Mouse (Mus musculus) embryonic fibroblast, embryonic 13.5 days (primary cell): ENCODE results near the gene Cfap73. TPM values are rescaled to one million over a fixed set of nuclear protein-coding genes. Genes with fewer than 3 reads are reported as not detected.

Experiments
- H3K27ac ChIP-seq: 2 replicates; pipeline ENCODE4 v1.5.1; 2012; ENCODE audit warnings: low read length, control low read depth, inconsistent platforms; ENCODE audit not compliant: insufficient read depth
- H3K4me1 ChIP-seq: 2 replicates; pipeline ENCODE4 v1.6.1; 2011; ENCODE audit warnings: low read length; ENCODE audit not compliant: control insufficient read depth, insufficient read depth
- H3K4me3 ChIP-seq: 2 replicates; pipeline ENCODE4 v1.5.1; 2011; ENCODE audit warnings: mild to moderate bottlenecking, control low read depth, low read length; ENCODE audit not compliant: insufficient read depth
- CTCF ChIP-seq: IDR thresholded peaks from 2 replicates; pipeline ENCODE4 v1.5.1; 2011; ENCODE audit warnings: mild to moderate bottlenecking, control low read depth, low read length, moderate library complexity, borderline replicate concordance; ENCODE audit not compliant: insufficient read depth
- POLR2A ChIP-seq: IDR thresholded peaks from 2 replicates; pipeline ENCODE4 v1.6.1; 2011; ENCODE audit warnings: low read depth, mild to moderate bottlenecking, control low read depth, low read length, moderate library complexity
- polyA plus RNA-seq: library from polyadenylated mRNA; stranded (reverse); fragments of >200 nt; gene quantifications from 2 replicates; pipeline ENCODE4 v1.2.4, GENCODE M21; 2011; ENCODE audit warnings: low read depth; ENCODE audit not compliant: missing spikeins, insufficient read length

Gene Cfap73
- polyA plus RNA-seq, 1 experiment: not detected

- Histone ChIP-seq H3K27ac (no peak overlapping the region), H3K4me1 (0 out of 2 replicates have a peak, but pooled peaks cover 6% of the 10 kb centered on the region), H3K4me3 (no peak overlapping the region)
- TF ChIP-seq CTCF: no peak
- TF ChIP-seq POLR2A: no peak
Measured at GRCm38 (mm10) chr5:120615903-120616302, 18.1 kb downstream of the Cfap73 start.

GRCm38 (mm10) chr5:120612822-120613604 lies 21.0 kb downstream of the Cfap73 start:
- TF ChIP-seq CTCF: no peak
- peak; percentile 96 for TF ChIP-seq POLR2A
- Histone ChIP-seq H3K27ac (peak overlapping the region; percentile 74), H3K4me1 (0 out of 2 replicates have a peak, but pooled peaks cover 7% of the 10 kb centered on the region), H3K4me3 (peak overlapping the region; percentile 99)

GRCm38 (mm10) chr5:120612442-120612821 lies 21.6 kb downstream of the Cfap73 start, which contains the start of the genes Rita1 and Ddx54:
Gene Rita1 (minus strand): TSS chr5:120612589.
Gene Ddx54 (plus strand): TSS chr5:120612739.
- 0 out of 2 replicates have a peak, but pooled peaks cover 7% of the 10 kb centered on the region for H3K4me1 ChIP-seq
- TF ChIP-seq POLR2A (peak; percentile 78), CTCF (no peak)
- peak within 1 kb of the TSS; percentile 99 for H3K4me3 ChIP-seq

GRCm38 (mm10) chr5:120611416-120611815 lies 22.6 kb downstream of the Cfap73 start:
- Histone ChIP-seq H3K27ac (no peak overlapping the region), H3K4me1 (0 out of 2 replicates have a peak, but pooled peaks cover 7% of the 10 kb centered on the region), H3K4me3 (peak overlapping the region; percentile 76)
- TF ChIP-seq CTCF: no peak
- TF ChIP-seq POLR2A: no peak

More at GRCm38 (mm10) chr5:120612442-120612821, 21.6 kb downstream of the Cfap73 start, which contains the start of the genes Rita1 and Ddx54:
- H3K27ac ChIP-seq: peak within 1 kb of the TSS; percentile 74

GRCm38 (mm10) chr5:120610906-120611305 lies 23.1 kb downstream of the Cfap73 start:
- H3K4me3 ChIP-seq: peak overlapping the region; percentile 76
- TF ChIP-seq CTCF: no peak
- no peak for TF ChIP-seq POLR2A
- H3K4me1 ChIP-seq: 0 out of 2 replicates have a peak, but pooled peaks cover 7% of the 10 kb centered on the region
- H3K27ac ChIP-seq: no peak overlapping the region

GRCm38 (mm10) chr5:120609246-120609775 lies 24.7 kb downstream of the Cfap73 start:
- Histone ChIP-seq H3K4me3 (no peak overlapping the region), H3K27ac (no peak overlapping the region), H3K4me1 (0 out of 2 replicates have a peak, but pooled peaks cover 7% of the 10 kb centered on the region)
- TF ChIP-seq POLR2A (no peak), CTCF (no peak)

GRCm38 (mm10) chr5:120607335-120607734 lies 26.7 kb downstream of the Cfap73 start:
- Histone ChIP-seq H3K4me1 (0 out of 2 replicates have a peak, but pooled peaks cover 7% of the 10 kb centered on the region), H3K27ac (no peak overlapping the region), H3K4me3 (no peak overlapping the region)
- TF ChIP-seq CTCF (no peak), POLR2A (no peak)

GRCm38 (mm10) chr5:120606590-120607200 lies 27.3 kb downstream of the Cfap73 start:
- H3K27ac ChIP-seq: no peak overlapping the region
- TF ChIP-seq CTCF (no peak), POLR2A (no peak)
- 0 out of 2 replicates have a peak, but pooled peaks cover 7% of the 10 kb centered on the region for H3K4me1 ChIP-seq
- no peak overlapping the region for H3K4me3 ChIP-seq

GRCm38 (mm10) chr5:120605688-120606087 lies 28.3 kb downstream of the Cfap73 start:
- Histone ChIP-seq H3K4me1 (no peaks in the 10 kb centered on the region), H3K27ac (no peak overlapping the region), H3K4me3 (peak overlapping the region; percentile 17; the same call in 1 of the 2 replicates)
- TF ChIP-seq CTCF: peak; percentile 50; the same call in 1 of the 2 replicates
- TF ChIP-seq POLR2A: 0 out of 2 replicates have a peak, but pooled peaks have one; percentile 38
